Mouse (Mus musculus) forebrain, embryonic 15.5 days (tissue): ENCODE data around the gene Nectin1. TPM values are rescaled to one million over a fixed set of nuclear protein-coding genes. Genes with fewer than 3 reads are reported as not detected.

Source experiments
- ATAC-seq: fragments of 200-750 bp; cut with Nextera tagmentation; replicated peaks from 2 replicates; pipeline ENCODE4 v1.8.0; 2017; ENCODE audit warnings: mild to moderate bottlenecking, moderate TSS enrichment, moderate library complexity
- H3K27ac ChIP-seq: fragments of 300-500 bp; sonication (generic); replicated peaks from 2 replicates; pipeline ENCODE4 v1.5.1; 2015; ENCODE audit warnings: mild to moderate bottlenecking, inconsistent platforms
- H3K27me3 ChIP-seq: fragments of 300-500 bp; sonication (generic); 2 replicates; pipeline ENCODE4 v1.6.1; 2015; ENCODE audit warnings: inconsistent platforms
- H3K36me3 ChIP-seq: fragments of 300-500 bp; sonication (generic); 2 replicates; pipeline ENCODE4 v1.6.1; 2015; ENCODE audit warnings: mild to moderate bottlenecking, inconsistent platforms
- H3K4me1 ChIP-seq: fragments of 300-500 bp; sonication (generic); 2 replicates; pipeline ENCODE4 v1.6.1; 2015; ENCODE audit warnings: inconsistent platforms
- H3K4me2 ChIP-seq: fragments of 300-500 bp; sonication (generic); replicated peaks from 2 replicates; pipeline ENCODE4 v1.6.1; 2015; ENCODE audit warnings: mild to moderate bottlenecking, inconsistent platforms
- H3K4me3 ChIP-seq: fragments of 300-500 bp; sonication (generic); 2 replicates; pipeline ENCODE4 v1.5.1; 2015; ENCODE audit warnings: mild to moderate bottlenecking, inconsistent platforms
- H3K9ac ChIP-seq: fragments of 300-500 bp; sonication (generic); replicated peaks from 2 replicates; pipeline ENCODE4 v1.6.1; 2015; ENCODE audit warnings: mild to moderate bottlenecking, inconsistent platforms
- H3K9me3 ChIP-seq: fragments of 300-500 bp; sonication (generic); 2 replicates; pipeline ENCODE4 v1.6.1; 2016; ENCODE audit warnings: inconsistent platforms
- WGBS: fragments of 180-500 bp; shearing (Covaris S2); methylation state at CpG from one replicate; pipeline ENCODE4 v1.1.7; 2015; ENCODE audit warnings: mixed read lengths; 5-methylcytosine and 5-hydroxymethylcytosine counted together
- polyA plus RNA-seq: library from polyadenylated mRNA; unstranded; fragments of >200 nt; fragmentation: Nextera tagmentation; extraction: Ambion mirVana; gene quantifications from 2 replicates; pipeline ENCODE4 v1.2.1, GENCODE M21; 2015

Gene Nectin1
- polyA plus RNA-seq, 1 experiment from 2014 or later, result 10.1 TPM

- whole genome bisulfite sequencing, result 36% methylated on average over 5 of the region's 5 CpGs
- no peaks in the 10 kb centered on the region for H3K9me3 ChIP-seq
- peaks cover 16% of the 10 kb centered on the region; the same call in 1 of the 2 replicates for H3K4me1 ChIP-seq
- H3K4me2 ChIP-seq, result no peak overlapping the region
- H3K4me3 ChIP-seq, result no peak overlapping the region
- no peak overlapping the region for H3K9ac ChIP-seq
- no peak overlapping the region for H3K27ac ChIP-seq
- H3K27me3 ChIP-seq, result no peaks in the 10 kb centered on the region
- no peaks in the 10 kb centered on the region for H3K36me3 ChIP-seq
- ATAC-seq, result no peak
Observed at GRCm38 (mm10) chr9:43827593-43827992, 83.8 kb downstream of the Nectin1 start.

- peaks cover 25% of the 10 kb centered on the region for H3K4me1 ChIP-seq
- no peak overlapping the region for H3K27ac ChIP-seq
- no peaks in the 10 kb centered on the region for H3K9me3 ChIP-seq
- WGBS, result 54% methylated on average over 6 of the region's 6 CpGs
- H3K9ac ChIP-seq, result no peak overlapping the region
- no peak overlapping the region for H3K4me2 ChIP-seq
- no peaks in the 10 kb centered on the region for H3K36me3 ChIP-seq
- no peaks in the 10 kb centered on the region for H3K27me3 ChIP-seq
- ATAC-seq, result no peak
- no peak overlapping the region for H3K4me3 ChIP-seq
Observed at GRCm38 (mm10) chr9:43828960-43829359, 85.2 kb downstream of the Nectin1 start.

GRCm38 (mm10) chr9:43833232-43833631 lies 89.4 kb downstream of the Nectin1 start:
- no peaks in the 10 kb centered on the region for H3K9me3 ChIP-seq
- no peaks in the 10 kb centered on the region for H3K27me3 ChIP-seq
- peak; percentile 53; the same call in 1 of the 2 replicates for ATAC-seq
- no peak overlapping the region for H3K27ac ChIP-seq
- 63% methylated on average over 8 of the region's 8 CpGs for WGBS
- peaks cover 25% of the 10 kb centered on the region for H3K4me1 ChIP-seq
- no peak overlapping the region for H3K4me2 ChIP-seq
- no peaks in the 10 kb centered on the region for H3K36me3 ChIP-seq
- H3K9ac ChIP-seq, result no peak overlapping the region
- no peak overlapping the region for H3K4me3 ChIP-seq

- H3K27me3 ChIP-seq, result no peaks in the 10 kb centered on the region
- WGBS, result 64% methylated on average over 13 of the region's 13 CpGs
- 0 out of 2 replicates have a peak, but pooled peaks have one; percentile 19 for ATAC-seq
- H3K9me3 ChIP-seq, result no peaks in the 10 kb centered on the region
- H3K27ac ChIP-seq, result no peak overlapping the region
- H3K4me3 ChIP-seq, result no peak overlapping the region
- H3K4me2 ChIP-seq, result no peak overlapping the region
- no peak overlapping the region for H3K9ac ChIP-seq
- H3K36me3 ChIP-seq, result no peaks in the 10 kb centered on the region
- peaks cover 17% of the 10 kb centered on the region for H3K4me1 ChIP-seq
Observed at GRCm38 (mm10) chr9:43834283-43834682, 90.5 kb downstream of the Nectin1 start.

- Histone ChIP-seq H3K4me2 (no peak overlapping the region), H3K27me3 (no peaks in the 10 kb centered on the region), H3K9ac (no peak overlapping the region), H3K4me1 (peaks cover 23% of the 10 kb centered on the region), H3K36me3 (no peaks in the 10 kb centered on the region), H3K4me3 (no peak overlapping the region), H3K27ac (no peak overlapping the region), H3K9me3 (no peaks in the 10 kb centered on the region)
- ATAC-seq, result no peak
- 70% methylated on average over 2 of the region's 2 CpGs for WGBS
Observed at GRCm38 (mm10) chr9:43838561-43838960, 94.8 kb downstream of the Nectin1 start.

GRCm38 (mm10) chr9:43842921-43843577 lies 99.3 kb downstream of the Nectin1 start:
- no peak overlapping the region for H3K27ac ChIP-seq
- H3K9ac ChIP-seq, result no peak overlapping the region
- H3K27me3 ChIP-seq, result no peaks in the 10 kb centered on the region
- H3K4me3 ChIP-seq, result no peak overlapping the region
- ATAC-seq, result peak; percentile 65
- peaks cover 20% of the 10 kb centered on the region for H3K4me1 ChIP-seq
- H3K9me3 ChIP-seq, result no peaks in the 10 kb centered on the region
- WGBS, result 9% methylated on average over 8 of the region's 8 CpGs
- H3K36me3 ChIP-seq, result no peaks in the 10 kb centered on the region
- H3K4me2 ChIP-seq, result no peak overlapping the region

GRCm38 (mm10) chr9:43843711-43844127 lies 99.9 kb downstream of the Nectin1 start:
- Histone ChIP-seq H3K9me3 (no peaks in the 10 kb centered on the region), H3K27me3 (no peaks in the 10 kb centered on the region), H3K27ac (no peak overlapping the region), H3K36me3 (no peaks in the 10 kb centered on the region), H3K4me1 (peaks cover 20% of the 10 kb centered on the region), H3K9ac (no peak overlapping the region), H3K4me3 (no peak overlapping the region), H3K4me2 (no peak overlapping the region)
- no peak for ATAC-seq
- WGBS, result 17% methylated on average over 2 of the region's 3 CpGs

- WGBS, result 8% methylated on average over 17 of the region's 17 CpGs
- ATAC-seq, result no peak
- Histone ChIP-seq H3K36me3 (no peaks in the 10 kb centered on the region), H3K9ac (no peak overlapping the region), H3K27me3 (no peaks in the 10 kb centered on the region), H3K9me3 (no peaks in the 10 kb centered on the region), H3K4me1 (peaks cover 16% of the 10 kb centered on the region), H3K4me3 (no peak overlapping the region), H3K27ac (no peak overlapping the region), H3K4me2 (no peak overlapping the region)
Observed at GRCm38 (mm10) chr9:43845660-43846455, 102.1 kb downstream of the Nectin1 start.

GRCm38 (mm10) chr9:43847861-43848260 lies 104.1 kb downstream of the Nectin1 start:
- Histone ChIP-seq H3K4me1 (peaks cover 11% of the 10 kb centered on the region), H3K4me2 (no peak overlapping the region), H3K36me3 (no peaks in the 10 kb centered on the region), H3K4me3 (no peak overlapping the region), H3K27me3 (0 out of 2 replicates have a peak, but pooled peaks cover 4% of the 10 kb centered on the region), H3K9me3 (no peaks in the 10 kb centered on the region), H3K27ac (no peak overlapping the region), H3K9ac (no peak overlapping the region)
- 57% methylated on average over 5 of the region's 5 CpGs for WGBS
- ATAC-seq, result no peak

- Histone ChIP-seq H3K4me3 (no peak overlapping the region), H3K9me3 (no peaks in the 10 kb centered on the region), H3K27me3 (0 out of 2 replicates have a peak, but pooled peaks cover 4% of the 10 kb centered on the region), H3K36me3 (no peaks in the 10 kb centered on the region), H3K4me1 (peaks cover 5% of the 10 kb centered on the region), H3K4me2 (no peak overlapping the region), H3K27ac (no peak overlapping the region), H3K9ac (no peak overlapping the region)
- 62% methylated on average over 8 of the region's 8 CpGs for WGBS
- ATAC-seq, result no peak
Observed at GRCm38 (mm10) chr9:43850281-43850680, 106.5 kb downstream of the Nectin1 start.

GRCm38 (mm10) chr9:43851154-43851553 lies 107.4 kb downstream of the Nectin1 start:
- no peak overlapping the region for H3K27ac ChIP-seq
- no peak for ATAC-seq
- H3K4me1 ChIP-seq, result no peaks in the 10 kb centered on the region
- H3K9me3 ChIP-seq, result no peaks in the 10 kb centered on the region
- WGBS, result 79% methylated on average over 7 of the region's 7 CpGs
- no peak overlapping the region for H3K9ac ChIP-seq
- H3K36me3 ChIP-seq, result no peaks in the 10 kb centered on the region
- H3K4me3 ChIP-seq, result no peak overlapping the region
- 0 out of 2 replicates have a peak, but pooled peaks cover 4% of the 10 kb centered on the region for H3K27me3 ChIP-seq
- no peak overlapping the region for H3K4me2 ChIP-seq

- Histone ChIP-seq H3K27me3 (0 out of 2 replicates have a peak, but pooled peaks cover 4% of the 10 kb centered on the region), H3K9ac (no peak overlapping the region), H3K4me2 (no peak overlapping the region), H3K27ac (no peak overlapping the region), H3K4me3 (no peak overlapping the region), H3K36me3 (no peaks in the 10 kb centered on the region), H3K4me1 (no peaks in the 10 kb centered on the region), H3K9me3 (no peaks in the 10 kb centered on the region)
- no peak for ATAC-seq
- 89% methylated on average over 7 of the region's 7 CpGs for WGBS
Observed at GRCm38 (mm10) chr9:43855887-43856286, 112.1 kb downstream of the Nectin1 start.
